Mouse (Mus musculus) midbrain, embryonic 14.5 days (tissue): ENCODE measurements around the gene Palm3. TPM values are rescaled to one million over a fixed set of nuclear protein-coding genes. Genes with fewer than 3 reads are reported as not detected.

ENCODE experiments used
- ATAC-seq: fragments of 200-750 bp; cut with Nextera tagmentation; 2 replicates; pipeline ENCODE4 v1.8.0; 2017; ENCODE audit warnings: moderate number of reproducible peaks, moderate library complexity; ENCODE audit not compliant: low FRiP score, low TSS enrichment
- DNase-seq: peaks from one replicate; pipeline ENCODE4 v3.0.0-alpha.2; 2015
- H3K27ac ChIP-seq: fragments of 300-500 bp; sonication (generic); replicated peaks from 2 replicates; pipeline ENCODE4 v1.5.1; 2014; ENCODE audit warnings: mild to moderate bottlenecking, low read depth, low read length, moderate library complexity
- H3K27me3 ChIP-seq: fragments of 300-500 bp; sonication (generic); 2 replicates; pipeline ENCODE4 v1.6.1; 2014; ENCODE audit warnings: low read length, control low read depth, mixed read lengths; ENCODE audit not compliant: control insufficient read depth, insufficient read depth
- H3K36me3 ChIP-seq: fragments of 300-500 bp; sonication (generic); 2 replicates; pipeline ENCODE4 v1.6.1; 2014; ENCODE audit warnings: low read length, control low read depth; ENCODE audit not compliant: control insufficient read depth, insufficient read depth
- H3K4me1 ChIP-seq: fragments of 300-500 bp; sonication (generic); 2 replicates; pipeline ENCODE4 v1.6.1; 2014; ENCODE audit warnings: mild to moderate bottlenecking, antibody characterized with exemption, low read length, control low read depth; ENCODE audit not compliant: control insufficient read depth, insufficient read depth
- H3K4me2 ChIP-seq: fragments of 300-500 bp; sonication (generic); 2 replicates; pipeline ENCODE4 v1.6.1; 2014; ENCODE audit warnings: mild to moderate bottlenecking, low read length, moderate library complexity
- H3K4me3 ChIP-seq: fragments of 300-500 bp; sonication (generic); replicated peaks from 2 replicates; pipeline ENCODE4 v1.5.1; 2014; ENCODE audit warnings: low read depth, low read length
- H3K9ac ChIP-seq: fragments of 300-500 bp; sonication (generic); replicated peaks from 2 replicates; pipeline ENCODE4 v1.6.1; 2014; ENCODE audit warnings: mild to moderate bottlenecking, low read length, moderate library complexity
- H3K9me3 ChIP-seq: fragments of 300-500 bp; sonication (generic); 2 replicates; pipeline ENCODE4 v1.6.1; 2016; ENCODE audit warnings: low read length, control low read depth, mixed read lengths; ENCODE audit not compliant: control insufficient read depth
- WGBS: fragments of 180-500 bp; shearing (Covaris S2); extraction: QIAGEN DNeasy Blood & Tissue Kit; methylation state at CpG from one replicate; pipeline ENCODE4 v1.1.7; 2014; 5-methylcytosine and 5-hydroxymethylcytosine counted together
- polyA plus RNA-seq: library from polyadenylated mRNA; unstranded; fragments of >200 nt; fragmentation: Nextera tagmentation; extraction: Ambion mirVana; gene quantifications from 2 replicates; pipeline ENCODE4 v1.2.1, GENCODE M21; 2014

Palm3 gene
- polyA plus RNA-seq, 1 experiment from 2014 or later, result 0.87 TPM

DNA sequence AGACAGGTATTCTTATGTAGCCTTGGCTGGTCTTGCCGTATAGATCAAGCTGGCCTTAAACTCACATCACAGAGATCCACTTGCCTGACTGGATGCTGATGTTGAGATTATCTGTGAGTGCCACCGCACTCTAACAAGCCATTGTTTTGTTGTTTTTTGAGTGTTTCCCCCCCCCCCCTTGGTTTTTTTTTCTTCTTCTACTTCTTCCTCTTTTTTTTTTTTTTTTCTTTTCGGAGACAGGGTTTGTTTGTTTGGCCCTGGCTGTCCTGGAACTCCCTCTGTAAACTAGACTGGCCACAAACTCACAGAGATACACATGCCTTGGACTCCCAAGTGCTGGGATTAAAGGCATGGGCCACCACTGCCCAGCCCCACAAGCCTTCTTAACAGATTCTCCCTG is 27.2 kb upstream of the Palm3 start:
- ATAC-seq (no peak), DNase-seq (no peak)
- Histone ChIP-seq H3K9ac (no peak overlapping the region), H3K9me3 (no peaks in the 10 kb centered on the region), H3K27me3 (no peaks in the 10 kb centered on the region), H3K4me2 (no peak overlapping the region), H3K4me1 (peaks cover 4% of the 10 kb centered on the region), H3K27ac (no peak overlapping the region), H3K4me3 (no peak overlapping the region), H3K36me3 (peaks cover 54% of the 10 kb centered on the region)
- WGBS, result 93% methylated on average over 3 of the region's 3 CpGs

- Histone ChIP-seq H3K27ac (no peak overlapping the region), H3K9ac (0 out of 2 replicates have a peak overlapping the region, but pooled peaks have one; percentile 67), H3K4me2 (peak overlapping the region; percentile 77), H3K36me3 (peaks cover 43% of the 10 kb centered on the region), H3K4me1 (peaks cover 13% of the 10 kb centered on the region), H3K4me3 (peak overlapping the region; percentile 69; the same call in 1 of the 2 replicates), H3K9me3 (no peaks in the 10 kb centered on the region), H3K27me3 (peaks cover 7% of the 10 kb centered on the region; the same call in 1 of the 2 replicates)
- no peak for ATAC-seq
- 9% methylated on average over 12 of the region's 12 CpGs for WGBS
- DNase-seq, result no peak
These were observed 25.3 kb upstream of the Palm3 start for GRCm38 (mm10) chr8:83995973-83996372.

DNA sequence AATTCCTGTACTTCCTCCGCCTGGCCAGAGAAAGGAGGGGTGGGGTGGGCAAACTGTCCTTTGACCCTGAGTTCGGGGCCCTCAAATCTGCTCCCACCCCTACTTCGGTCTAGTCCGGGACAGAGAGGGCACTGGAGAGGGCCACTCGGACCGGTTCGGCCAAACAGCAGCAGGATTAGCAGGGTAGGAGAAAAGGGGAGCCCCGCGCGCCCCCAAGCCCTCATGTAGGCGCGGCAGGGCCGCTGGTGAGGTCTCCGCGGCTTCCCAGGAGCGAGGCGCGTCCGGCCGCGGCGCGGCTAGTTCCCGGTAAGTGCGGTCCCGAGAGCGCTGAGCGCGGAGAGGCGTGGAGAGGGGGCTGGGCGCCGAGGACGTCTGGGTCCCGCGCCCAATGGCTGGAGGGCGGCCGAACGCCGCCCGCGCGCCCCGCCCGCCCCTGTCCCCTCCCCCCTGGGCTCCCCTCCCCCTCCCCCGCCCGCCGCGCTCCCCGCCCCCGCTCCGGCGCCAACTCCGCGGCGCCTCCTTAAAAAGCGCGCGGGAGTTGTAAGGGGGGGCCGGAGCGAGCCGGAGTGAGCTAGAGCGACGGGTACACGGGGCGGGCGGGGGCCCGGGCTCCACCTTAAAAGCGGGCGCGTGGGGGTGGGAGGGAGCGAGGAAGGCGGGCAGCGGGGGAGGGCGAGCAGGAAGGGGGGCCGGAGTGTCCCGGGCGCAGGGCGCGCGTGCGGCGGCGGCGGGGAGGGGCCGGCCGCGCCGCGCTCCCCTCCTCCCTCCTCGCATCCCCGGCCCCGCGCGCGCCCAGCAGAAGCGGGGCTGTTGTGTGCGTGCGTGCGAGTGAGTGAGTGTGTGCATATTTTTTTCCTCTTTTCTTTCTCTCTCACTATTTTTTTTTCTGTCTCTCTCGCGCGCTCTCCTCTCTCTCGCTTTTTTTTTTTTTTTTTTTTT is 24.4 kb upstream of the Palm3 start:
- H3K36me3 ChIP-seq, result peaks cover 39% of the 10 kb centered on the region
- peak; percentile 74 for ATAC-seq
- peak overlapping the region; percentile 77 for H3K4me2 ChIP-seq
- WGBS, result under 1% methylated on average over 64 of the region's 103 CpGs
- peaks cover 15% of the 10 kb centered on the region; the same call in 1 of the 2 replicates for H3K27me3 ChIP-seq
- H3K4me1 ChIP-seq, result peaks cover 16% of the 10 kb centered on the region
- peak overlapping the region; percentile 67 for H3K9ac ChIP-seq
- DNase-seq, result peak; percentile 89
- H3K27ac ChIP-seq, result peak overlapping the region; percentile 96
- peak overlapping the region; percentile 69 for H3K4me3 ChIP-seq
- H3K9me3 ChIP-seq, result no peaks in the 10 kb centered on the region

DNA sequence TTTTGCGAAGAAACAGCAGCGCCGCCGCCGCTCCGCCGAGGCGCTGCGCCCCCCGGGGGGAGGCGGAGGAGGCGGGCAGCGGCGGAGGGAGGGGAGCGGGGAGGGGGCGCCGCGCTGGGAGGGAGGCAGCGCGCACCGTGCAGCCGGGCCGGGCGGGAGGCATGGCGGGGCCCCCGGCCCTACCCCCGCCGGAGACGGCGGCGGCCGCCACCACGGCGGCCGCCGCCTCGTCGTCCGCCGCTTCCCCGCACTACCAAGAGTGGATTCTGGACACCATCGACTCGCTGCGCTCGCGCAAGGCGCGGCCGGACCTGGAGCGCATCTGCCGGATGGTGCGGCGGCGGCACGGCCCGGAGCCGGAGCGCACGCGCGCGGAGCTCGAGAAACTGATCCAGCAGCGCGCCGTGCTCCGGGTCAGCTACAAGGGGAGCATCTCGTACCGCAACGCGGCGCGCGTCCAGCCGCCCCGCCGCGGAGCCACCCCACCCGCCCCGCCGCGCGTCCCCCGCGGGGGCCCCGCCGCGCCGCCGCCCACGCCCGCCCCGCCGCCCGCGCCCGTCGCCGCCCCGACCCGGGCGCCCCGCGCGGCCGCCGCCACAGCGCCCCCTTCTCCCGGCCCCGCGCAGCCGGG is 23.6 kb upstream of the Palm3 start, which contains the start of gene Samd1:
TSS of gene Samd1 (plus strand) at position 162 of the 631 bp plus-strand sequence.
- DNase-seq, result peak; percentile 84
- Histone ChIP-seq H3K27me3 (peaks cover 16% of the 10 kb centered on the region; the same call in 1 of the 2 replicates), H3K9me3 (no peaks in the 10 kb centered on the region), H3K4me1 (peaks cover 16% of the 10 kb centered on the region), H3K36me3 (peaks cover 31% of the 10 kb centered on the region), H3K27ac (peak within 1 kb of the TSS; percentile 96), H3K4me3 (peak within 1 kb of the TSS; percentile 72), H3K4me2 (peak within 1 kb of the TSS; percentile 77), H3K9ac (peak within 1 kb of the TSS; percentile 67)
- 0% methylated on average over 63 of the region's 112 CpGs for WGBS
- ATAC-seq, result peak; percentile 46; the same call in 1 of the 2 replicates

DNA sequence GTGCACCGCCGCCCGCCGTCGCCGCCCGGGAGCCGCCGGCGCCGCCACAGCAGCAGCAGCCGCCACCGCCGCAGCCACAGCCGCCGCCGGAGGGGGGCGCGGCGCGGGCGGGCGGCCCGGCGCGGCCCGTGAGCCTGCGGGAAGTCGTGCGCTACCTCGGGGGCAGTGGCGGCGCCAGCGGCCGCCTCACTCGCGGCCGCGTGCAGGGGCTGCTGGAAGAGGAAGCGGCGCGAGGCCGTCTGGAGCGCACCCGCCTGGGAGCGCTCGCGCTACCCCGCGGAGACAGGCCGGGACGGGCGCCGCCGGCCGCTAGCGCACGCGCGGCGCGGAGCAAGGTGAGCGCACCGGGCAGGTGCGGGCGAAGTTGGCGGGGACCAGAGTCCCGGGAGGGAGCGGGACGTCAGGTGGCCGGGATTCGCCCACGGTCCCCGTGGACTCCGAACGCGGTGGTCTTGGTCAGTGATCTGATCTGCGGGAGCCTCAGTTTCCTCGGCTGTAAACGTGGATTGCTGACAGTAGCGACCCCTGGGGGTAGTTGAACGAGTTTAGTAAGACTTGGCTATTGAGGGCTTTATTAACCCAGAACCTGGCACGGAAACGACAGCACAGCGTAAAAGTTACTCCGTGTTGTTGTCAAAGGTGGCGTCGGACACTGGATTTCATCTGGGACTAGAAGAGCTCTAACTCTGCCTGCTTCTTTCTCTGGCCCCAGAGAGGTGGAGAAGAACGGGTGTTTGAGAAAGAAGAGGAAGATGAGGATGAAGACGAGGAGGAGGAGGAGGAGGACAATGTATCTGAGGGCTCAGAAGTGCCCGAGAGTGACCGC is 22.8 kb upstream of the Palm3 start:
- peak; percentile 87 for DNase-seq
- Histone ChIP-seq H3K4me2 (peak overlapping the region; percentile 77), H3K4me1 (peaks cover 16% of the 10 kb centered on the region), H3K36me3 (peaks cover 29% of the 10 kb centered on the region), H3K9ac (peak overlapping the region; percentile 67), H3K27me3 (peaks cover 16% of the 10 kb centered on the region; the same call in 1 of the 2 replicates), H3K9me3 (no peaks in the 10 kb centered on the region), H3K4me3 (peak overlapping the region; percentile 72), H3K27ac (peak overlapping the region; percentile 96)
- WGBS, result under 1% methylated on average over 82 of the region's 92 CpGs
- ATAC-seq, result peak; percentile 8; the same call in 1 of the 2 replicates

GRCm38 (mm10) chr8:83999057-83999705 is 22.1 kb upstream of the Palm3 start:
- Histone ChIP-seq H3K27ac (no peak overlapping the region), H3K9me3 (no peaks in the 10 kb centered on the region), H3K4me1 (peaks cover 16% of the 10 kb centered on the region), H3K4me3 (peak overlapping the region; percentile 72), H3K36me3 (peaks cover 23% of the 10 kb centered on the region), H3K27me3 (peaks cover 16% of the 10 kb centered on the region; the same call in 1 of the 2 replicates), H3K9ac (peak overlapping the region; percentile 67; the same call in 1 of the 2 replicates), H3K4me2 (peak overlapping the region; percentile 77)
- WGBS, result 68% methylated on average over 16 of the region's 16 CpGs
- DNase-seq (no peak), ATAC-seq (no peak)

DNA sequence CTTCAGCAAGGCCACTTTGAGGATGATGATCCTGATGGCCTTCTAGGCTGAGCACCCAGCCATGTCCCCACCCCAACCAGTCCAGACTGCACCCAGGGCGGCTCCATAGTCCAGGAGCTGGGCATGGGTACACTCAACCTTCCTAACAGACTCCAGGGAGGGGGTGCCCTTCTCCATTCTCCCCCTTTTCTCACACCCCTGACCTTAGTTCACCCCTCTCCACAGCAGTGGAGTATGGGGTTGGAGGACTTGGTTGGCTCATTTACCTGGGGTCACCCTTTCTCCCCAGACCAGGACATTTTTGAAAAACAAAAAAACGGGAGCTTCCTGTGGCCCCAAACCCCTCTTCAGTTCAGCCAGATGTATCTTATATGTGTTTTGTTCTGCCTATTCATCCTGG is 21.4 kb upstream of the Palm3 start:
- Histone ChIP-seq H3K9ac (0 out of 2 replicates have a peak overlapping the region, but pooled peaks have one; percentile 67), H3K9me3 (no peaks in the 10 kb centered on the region), H3K36me3 (peaks cover 17% of the 10 kb centered on the region), H3K4me3 (no peak overlapping the region), H3K4me2 (peak overlapping the region; percentile 77), H3K27ac (no peak overlapping the region), H3K27me3 (peaks cover 16% of the 10 kb centered on the region; the same call in 1 of the 2 replicates), H3K4me1 (peaks cover 16% of the 10 kb centered on the region)
- 90% methylated on average over 2 of the region's 2 CpGs for WGBS
- DNase-seq, result no peak
- ATAC-seq, result no peak
